In genomic region chrX:11487876-11488275, GRCm38 (mm10) we compare ENCODE assay signal across 14 mouse cellular contexts.
"Had no signal": no experiment of that assay in that cellular context is flagged by ENCODE, and none has a peak within 500 bp of the region (broad histone marks: within the 10 kb centered on the region; RNA-seq: fewer than 3 reads in every experiment).

No protein-coding gene starts in this region.

- H3K9me3 ChIP-seq: intestine, embryonic 15.5 days; kidney, embryonic 15.5 days; limb, embryonic 15.5 days; midbrain, embryonic 13.5 days had no signal

- H3K36me3 ChIP-seq: intestine, embryonic 15.5 days; kidney, embryonic 15.5 days; limb, embryonic 15.5 days; midbrain, embryonic 13.5 days had no signal

- H3K27ac ChIP-seq: intestine, embryonic 15.5 days; kidney, embryonic 15.5 days; liver, embryonic 14.5 days; macrophage; midbrain, embryonic 13.5 days had no signal

- H3K4me1 ChIP-seq: intestine, embryonic 15.5 days had no signal

- H3K9ac ChIP-seq: intestine, embryonic 15.5 days; kidney, embryonic 15.5 days; limb, embryonic 15.5 days; liver, embryonic 14.5 days; liver, postnatal 0 days; midbrain, embryonic 13.5 days had no signal

- DNase-seq: kidney, adult 11 months; kidney, adult 8-10 months; kidney, postnatal 10 days; kidney, postnatal 4 days; left cerebral cortex, postnatal 4 days; liver, postnatal 0 days; thymus, postnatal 25 days had no signal

- H3K4me3 ChIP-seq: intestine, embryonic 15.5 days; kidney, embryonic 15.5 days; limb, embryonic 15.5 days; midbrain, embryonic 13.5 days had no signal

- ATAC-seq: intestine, embryonic 15.5 days; liver, postnatal 0 days; midbrain, embryonic 13.5 days had no signal

- H3K4me2 ChIP-seq: intestine, embryonic 15.5 days; kidney, embryonic 15.5 days; limb, embryonic 15.5 days; liver, embryonic 11.5 days; midbrain, embryonic 13.5 days had no signal
